Mouse (Mus musculus): ENCODE measurements around the gene Msl1.

GRCm38 (mm10) chr11:98766816-98767215, 28.5 kb upstream of the Msl1 start:
- TF ChIP-seq POLR2A (IDR thresholded peaks at IDR 0.05; ENCODE audit: low read depth, low read length) (no peak), UBTF (IDR thresholded peaks at IDR 0.05; ENCODE audit: low read depth, low read length) (no peak), EP300 (IDR thresholded peaks at IDR 0.05; ENCODE audit: low read length) (no peak), HCFC1 (IDR thresholded peaks at IDR 0.05; ENCODE audit: low read depth, low read length) (no peak), CTCF (conservative IDR thresholded peaks at IDR 0.05 in 1 of 2, IDR thresholded peaks at IDR 0.05 in 1 of 2; ENCODE audit: low read depth in 2 of 2, low read length in 2 of 2) (no peak), ELF1 (IDR thresholded peaks at IDR 0.05; ENCODE audit: low read depth, low read length) (no peak), SMC3 (IDR thresholded peaks at IDR 0.05; ENCODE audit: low read depth, low read length) (no peak), NELFE (IDR thresholded peaks at IDR 0.05; ENCODE audit: low read depth, low read length) (no peak), JUND (conservative IDR thresholded peaks at IDR 0.05; ENCODE audit: low read depth, low read length) (no peak)

All from CH12.LX (cell line).